Mouse (Mus musculus) gastrocnemius, postnatal 25 days (tissue): ENCODE measurements around the gene Gm28102. TPM values are rescaled to one million over a fixed set of nuclear protein-coding genes. Genes with fewer than 3 reads are reported as not detected.
"Not testable (repeated sequence)": the region's sequence is repeated elsewhere in the genome, so short reads cannot be mapped to it uniquely, and the experiment has no call there.

Experiments
- DNase-seq: peaks from one replicate; pipeline ENCODE4 v3.0.0; 2022
- long read RNA-seq, 2 experiments: library from polyadenylated mRNA; stranded (forward); transcript quantifications; one replicate each; pipeline ENCODE4 v2.0.0; 2021
- total RNA-seq, 2 experiments: library from RNA; stranded (reverse); gene quantifications; 1 replicate in 1 of 2; 2 replicates in 1 of 2; pipeline ENCODE4 v1.2.3; 2021

Gm28102 gene
- total RNA-seq = not detected
- long read RNA-seq, experiment 1 = 0 reads
- long read RNA-seq, experiment 2 = 0 reads

DNA sequence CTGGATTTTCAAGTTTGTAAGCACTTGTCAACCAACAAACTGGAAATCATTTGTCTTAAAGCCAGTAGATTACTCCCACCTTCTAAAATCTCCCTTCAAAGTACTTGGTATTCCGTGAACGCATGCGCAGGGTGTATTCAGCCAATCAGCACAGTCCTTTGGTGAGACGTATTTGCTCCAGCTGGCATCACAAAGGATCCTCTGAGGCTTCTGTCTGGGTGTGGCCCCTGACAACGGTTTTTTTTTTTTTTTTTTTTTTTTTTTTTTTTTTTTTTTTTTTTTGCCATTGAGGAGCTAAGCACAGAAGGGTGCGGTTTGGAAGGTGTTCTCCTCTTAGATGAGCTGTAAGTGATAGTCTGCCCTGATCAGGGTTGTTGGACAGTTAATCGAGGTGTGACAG, at the start of gene Gm28102:
TSS of gene Gm28102 (plus strand) at position 301 of the 400 bp plus-strand sequence.
- DNase-seq = not testable (repeated sequence)
